Mouse (Mus musculus) forebrain, embryonic 13.5 days (tissue): Measurements from ENCODE around the gene Metrn. TPM values are rescaled to one million over a fixed set of nuclear protein-coding genes. Genes with fewer than 3 reads are reported as not detected.
A peak's percentile ranks its signal among the peaks of the same experiment; 100 is the strongest.

Experiments used
- ATAC-seq: fragments of 200-750 bp; cut with Nextera tagmentation; 2 replicates; pipeline ENCODE4 v1.8.0; 2017
- H3K27ac ChIP-seq: fragments of 300-500 bp; sonication (generic); 2 replicates; pipeline ENCODE4 v1.5.1; 2015; ENCODE audit warnings: inconsistent platforms, mild to moderate bottlenecking, moderate library complexity
- H3K27me3 ChIP-seq: fragments of 300-500 bp; sonication (generic); 2 replicates; pipeline ENCODE4 v1.6.1; 2015; ENCODE audit warnings: mild to moderate bottlenecking, inconsistent platforms
- H3K36me3 ChIP-seq: fragments of 300-500 bp; sonication (generic); 2 replicates; pipeline ENCODE4 v1.6.1; 2015; ENCODE audit warnings: mild to moderate bottlenecking, inconsistent platforms; ENCODE audit not compliant: poor library complexity, severe bottlenecking
- H3K4me1 ChIP-seq: fragments of 300-500 bp; sonication (generic); 2 replicates; pipeline ENCODE4 v1.6.1; 2015; ENCODE audit warnings: inconsistent platforms
- H3K4me2 ChIP-seq: fragments of 300-500 bp; sonication (generic); 2 replicates; pipeline ENCODE4 v1.6.1; 2015; ENCODE audit warnings: inconsistent platforms, mild to moderate bottlenecking, moderate library complexity
- H3K4me3 ChIP-seq: fragments of 300-500 bp; sonication (generic); 2 replicates; pipeline ENCODE4 v1.5.1; 2015; ENCODE audit warnings: mild to moderate bottlenecking, inconsistent platforms
- H3K9ac ChIP-seq: fragments of 300-500 bp; sonication (generic); 2 replicates; pipeline ENCODE4 v1.6.1; 2015; ENCODE audit warnings: mild to moderate bottlenecking, inconsistent platforms
- H3K9me3 ChIP-seq: fragments of 300-500 bp; sonication (generic); replicated peaks from 2 replicates; pipeline ENCODE4 v1.6.1; 2016; ENCODE audit warnings: inconsistent platforms
- whole genome bisulfite sequencing: fragments of 180-500 bp; shearing (Covaris S2); methylation state at CpG from one replicate; pipeline ENCODE4 v1.1.7; 2015; 5-methylcytosine and 5-hydroxymethylcytosine counted together
- polyA plus RNA-seq: library from polyadenylated mRNA; unstranded; fragments of >200 nt; fragmentation: Nextera tagmentation; extraction: Ambion mirVana; gene quantifications from 2 replicates; pipeline ENCODE4 v1.2.1, GENCODE M21; 2015

Metrn gene
- 43.7 and 53.7 TPM in 2 replicates for polyA plus RNA-seq

DNA sequence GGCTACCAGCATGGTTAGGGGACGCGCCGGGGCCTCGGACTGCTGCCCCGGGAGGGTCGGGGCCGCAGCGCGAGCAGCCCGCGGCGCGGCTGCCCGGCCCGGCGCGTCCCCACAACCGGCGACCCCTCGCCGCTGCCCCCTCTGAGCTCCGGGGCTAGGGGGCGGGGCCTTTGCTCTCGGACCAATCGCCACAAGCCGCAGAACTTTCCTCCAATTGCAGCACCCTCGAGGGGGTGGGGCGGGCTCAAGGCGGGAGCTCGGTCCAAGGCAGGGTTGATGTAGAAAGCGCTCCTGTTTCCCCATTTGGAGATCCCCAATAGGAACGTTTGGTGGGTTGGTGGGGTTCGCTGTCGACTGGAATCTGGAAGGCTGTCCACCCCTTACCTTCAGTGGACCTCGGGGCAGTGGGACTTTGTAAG is at the start of gene Metrn:
TSS of gene Metrn (minus strand) at position 186 of the 419 bp plus-strand sequence.
- H3K27ac ChIP-seq: peak within 1 kb of the TSS; percentile 68
- peaks cover 55% of the 10 kb centered on the region for H3K4me1 ChIP-seq

DNA sequence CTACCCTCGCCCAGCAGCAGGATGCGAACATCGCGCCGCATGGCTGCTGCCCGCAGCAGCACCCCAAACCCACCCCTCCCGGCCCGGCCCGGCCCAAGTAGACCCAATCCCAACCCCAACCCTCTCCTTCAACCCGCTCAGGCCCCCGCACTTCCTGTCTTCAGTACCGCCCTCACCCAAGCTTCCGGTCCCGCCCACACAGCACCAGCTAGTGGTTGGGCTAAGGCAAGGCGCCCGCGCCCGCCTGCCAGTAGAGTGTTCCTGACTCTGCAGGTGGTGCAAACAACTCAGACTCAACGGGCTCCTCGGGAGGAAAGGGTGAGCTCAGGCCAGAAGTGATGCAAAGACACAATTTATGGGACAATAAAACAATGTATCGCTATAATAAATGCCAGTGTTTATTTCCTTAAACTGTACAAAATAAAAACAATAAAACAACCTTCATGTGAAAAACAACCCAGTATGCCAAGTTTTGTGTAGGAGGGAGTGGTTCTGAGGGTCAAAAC is 47.5 kb upstream of the Metrn start, which contains the start of gene Rhot2:
TSS of gene Rhot2 (minus strand) at position 456 of the 506 bp plus-strand sequence.
- Histone ChIP-seq H3K27ac (peak within 1 kb of the TSS; percentile 66), H3K36me3 (peaks cover 66% of the 10 kb centered on the region), H3K4me2 (peak within 1 kb of the TSS; percentile 96), H3K4me3 (peak within 1 kb of the TSS; percentile 73), H3K27me3 (no peaks in the 10 kb centered on the region), H3K4me1 (peaks cover 17% of the 10 kb centered on the region), H3K9ac (peak within 1 kb of the TSS; percentile 74), H3K9me3 (no peaks in the 10 kb centered on the region)
- WGBS: 1% methylated on average over 21 of the region's 21 CpGs
- peak; percentile 96 for ATAC-seq

More for the DNA sequence above, at the start of gene Metrn:
- Histone ChIP-seq H3K9ac (peak within 1 kb of the TSS; percentile 75), H3K4me3 (peak within 1 kb of the TSS; percentile 74), H3K27me3 (no peaks in the 10 kb centered on the region), H3K36me3 (no peaks in the 10 kb centered on the region), H3K9me3 (no peaks in the 10 kb centered on the region), H3K4me2 (peak within 1 kb of the TSS; percentile 94)
- ATAC-seq: peak; percentile 67
- 1% methylated on average over 32 of the region's 35 CpGs for WGBS

DNA sequence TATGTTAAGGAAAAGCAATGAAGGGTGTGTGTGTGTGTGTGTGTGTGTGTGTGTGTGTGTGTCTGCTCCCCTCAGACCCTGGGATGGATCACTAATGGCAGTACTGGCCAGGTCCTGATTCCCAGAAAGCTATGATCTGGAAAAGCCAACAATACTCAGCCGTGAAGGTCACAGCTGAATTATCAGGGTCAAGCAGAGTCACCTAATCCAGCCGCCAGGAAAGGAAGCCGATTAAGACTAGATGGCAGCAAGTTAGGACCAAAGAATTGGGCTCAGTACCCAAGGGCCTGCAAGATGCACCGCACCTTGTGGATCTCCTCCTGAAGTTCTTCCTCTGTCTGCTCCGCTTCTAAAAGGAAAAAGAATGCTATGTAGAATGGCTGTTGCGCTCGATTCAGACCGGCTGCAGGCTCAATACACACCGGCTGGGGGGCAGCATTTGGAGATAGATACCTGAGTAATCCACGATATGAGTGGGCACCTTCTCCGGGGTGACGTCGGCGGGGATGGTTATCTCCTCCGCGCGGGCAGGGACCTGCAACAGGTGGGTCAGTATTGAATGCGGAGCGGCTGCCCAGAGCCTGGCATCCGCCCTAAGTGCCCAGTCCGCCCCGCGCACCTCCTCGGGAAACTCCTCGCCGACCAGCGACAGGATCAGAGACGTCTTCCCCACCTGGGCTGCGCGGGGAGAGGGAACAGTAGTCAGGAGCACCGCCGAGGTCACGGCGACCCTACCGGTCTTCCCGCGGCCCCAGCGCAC is 46.9 kb upstream of the Metrn start:
- peak overlapping the region; percentile 73 for H3K4me3 ChIP-seq
- no peak; the same call in none of the 2 replicates for ATAC-seq
- peak overlapping the region; percentile 96 for H3K4me2 ChIP-seq
- H3K27me3 ChIP-seq: no peaks in the 10 kb centered on the region
- 4% methylated on average over 35 of the region's 38 CpGs for WGBS
- peak overlapping the region; percentile 74 for H3K9ac ChIP-seq
- peaks cover 66% of the 10 kb centered on the region for H3K36me3 ChIP-seq
- H3K4me1 ChIP-seq: peaks cover 17% of the 10 kb centered on the region
- H3K27ac ChIP-seq: peak overlapping the region; percentile 66
- no peaks in the 10 kb centered on the region for H3K9me3 ChIP-seq

DNA sequence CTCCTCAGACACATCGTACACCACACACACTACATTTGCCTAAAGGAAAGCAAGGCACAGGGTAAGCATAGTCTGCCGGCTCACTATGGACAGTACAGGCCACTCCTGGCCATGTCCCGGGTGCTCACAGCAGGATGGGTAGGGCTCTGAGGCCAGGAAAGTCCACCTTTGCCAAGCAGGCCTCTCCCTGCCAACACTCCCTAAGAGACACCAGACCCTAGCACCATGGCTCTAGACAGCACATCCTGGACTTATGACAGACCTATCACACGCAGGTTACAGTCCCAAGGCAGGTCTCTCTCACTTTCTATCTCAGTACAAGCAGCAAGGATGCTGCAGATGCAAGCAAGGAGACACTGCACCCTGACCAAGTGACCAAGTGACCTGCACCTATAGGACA is 46.2 kb upstream of the Metrn start:
- H3K27me3 ChIP-seq: no peaks in the 10 kb centered on the region
- H3K9ac ChIP-seq: peak overlapping the region; percentile 74
- H3K4me1 ChIP-seq: peaks cover 18% of the 10 kb centered on the region
- H3K9me3 ChIP-seq: no peaks in the 10 kb centered on the region
- no peak overlapping the region for H3K27ac ChIP-seq
- H3K36me3 ChIP-seq: peaks cover 63% of the 10 kb centered on the region
- H3K4me2 ChIP-seq: peak overlapping the region; percentile 96
- 95% methylated on average over 4 of the region's 4 CpGs for WGBS
- ATAC-seq: no peak
- H3K4me3 ChIP-seq: peak overlapping the region; percentile 73

DNA sequence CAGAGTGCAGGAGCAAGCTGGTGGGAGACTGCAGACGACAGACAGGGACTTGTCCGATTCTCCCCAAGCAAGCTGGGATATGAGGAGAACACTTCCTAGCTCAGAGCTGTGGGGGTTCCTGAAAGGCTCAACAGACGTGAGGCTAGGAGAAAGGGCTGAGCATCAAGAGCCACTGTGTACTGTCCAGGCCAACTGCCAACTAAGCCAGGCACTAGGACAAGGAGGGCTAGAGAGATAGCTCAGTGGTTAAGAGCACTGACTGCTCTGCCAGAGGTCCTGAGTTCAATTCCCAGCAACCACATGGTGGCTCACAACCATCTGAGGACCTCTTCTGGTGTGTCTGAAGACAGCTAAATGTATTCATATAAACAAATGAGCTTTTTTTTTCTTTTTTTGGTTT is 45.6 kb upstream of the Metrn start:
- no peaks in the 10 kb centered on the region for H3K9me3 ChIP-seq

DNA sequence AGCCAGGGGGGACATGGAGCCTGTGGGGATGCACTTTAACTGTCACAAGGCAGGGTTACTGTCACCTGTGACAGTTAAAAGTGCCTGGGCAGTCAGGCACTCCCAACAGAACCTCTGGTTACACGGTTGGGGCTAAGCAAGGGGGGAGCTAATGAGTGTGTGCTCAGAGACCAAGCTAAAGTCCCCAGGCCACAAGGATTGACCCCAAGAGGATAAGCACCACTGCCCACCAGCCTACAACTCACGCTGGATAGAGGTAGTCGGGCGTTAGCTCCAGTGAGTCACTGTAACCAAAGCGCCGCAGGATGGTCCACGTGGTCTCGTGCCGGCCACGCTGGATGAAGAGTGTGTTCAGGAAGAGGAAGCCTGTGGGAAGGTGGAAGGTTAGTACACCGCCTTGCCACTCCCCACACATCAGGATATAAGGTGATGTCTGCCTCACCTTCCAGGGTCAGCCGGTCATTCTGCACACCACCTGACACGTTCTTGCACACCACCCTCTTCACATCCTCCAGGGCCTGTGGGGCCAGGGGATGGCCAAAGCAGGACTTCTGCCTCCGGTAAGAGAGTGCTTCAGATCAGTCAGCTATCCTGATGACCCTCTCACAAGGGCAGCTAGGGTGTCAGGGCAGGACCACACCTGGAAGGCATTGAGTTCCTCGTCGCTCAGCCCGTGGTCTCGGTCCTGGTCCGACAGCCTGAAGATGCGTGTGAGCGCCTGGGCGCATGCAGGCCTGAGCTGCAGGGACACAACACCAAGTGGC is 44.4 kb upstream of the Metrn start, which contains the start of gene Gm20683:
TSS of gene Gm20683 (minus strand) at position 647 of the 764 bp plus-strand sequence.
- H3K9ac ChIP-seq: 0 out of 2 replicates have a peak within 1 kb of the TSS, but pooled peaks have one; percentile 8
- 96% methylated on average over 22 of the region's 22 CpGs for WGBS
- no peak within 1 kb of the TSS for H3K4me2 ChIP-seq
- no peaks in the 10 kb centered on the region for H3K27me3 ChIP-seq
- peaks cover 59% of the 10 kb centered on the region for H3K36me3 ChIP-seq
- no peaks in the 10 kb centered on the region for H3K9me3 ChIP-seq
- H3K4me1 ChIP-seq: peaks cover 37% of the 10 kb centered on the region
- ATAC-seq: no peak
- H3K27ac ChIP-seq: no peak within 1 kb of the TSS
- no peak within 1 kb of the TSS for H3K4me3 ChIP-seq

More for the DNA sequence above, 45.6 kb upstream of the Metrn start:
- 82% methylated on average over 3 of the region's 3 CpGs for WGBS
- H3K36me3 ChIP-seq: peaks cover 63% of the 10 kb centered on the region
- H3K4me1 ChIP-seq: peaks cover 25% of the 10 kb centered on the region
- H3K27me3 ChIP-seq: no peaks in the 10 kb centered on the region
- no peak overlapping the region for H3K4me3 ChIP-seq
- no peak for ATAC-seq
- H3K27ac ChIP-seq: no peak overlapping the region
- 0 out of 2 replicates have a peak overlapping the region, but pooled peaks have one; percentile 8 for H3K9ac ChIP-seq
- no peak overlapping the region for H3K4me2 ChIP-seq

DNA sequence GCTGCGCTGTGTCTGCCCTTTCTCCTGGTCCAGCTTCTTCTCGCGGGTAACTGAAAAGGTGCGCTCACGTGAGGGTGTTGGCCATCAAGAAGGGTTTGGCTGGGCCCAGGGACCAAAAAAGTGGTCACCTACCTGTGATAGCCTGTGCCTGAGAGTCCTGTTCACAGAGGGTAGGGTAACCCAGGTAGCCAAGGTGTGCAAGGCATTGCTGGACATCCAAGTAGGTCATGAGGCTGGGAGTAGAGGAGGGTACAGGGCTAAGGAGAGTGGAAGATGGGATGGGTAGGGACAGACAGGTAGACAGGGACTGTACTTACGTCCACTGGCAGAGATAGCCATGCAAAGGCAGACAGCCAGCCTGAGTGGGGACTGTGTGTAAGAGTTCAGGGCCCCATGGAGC is 43.6 kb upstream of the Metrn start:
- no peak overlapping the region for H3K4me3 ChIP-seq
- H3K36me3 ChIP-seq: peaks cover 56% of the 10 kb centered on the region
- WGBS: 93% methylated on average over 6 of the region's 6 CpGs
- H3K9ac ChIP-seq: no peak overlapping the region
- peaks cover 44% of the 10 kb centered on the region for H3K4me1 ChIP-seq
- H3K9me3 ChIP-seq: no peaks in the 10 kb centered on the region
- ATAC-seq: no peak
- no peaks in the 10 kb centered on the region for H3K27me3 ChIP-seq
- no peak overlapping the region for H3K27ac ChIP-seq
- no peak overlapping the region for H3K4me2 ChIP-seq

DNA sequence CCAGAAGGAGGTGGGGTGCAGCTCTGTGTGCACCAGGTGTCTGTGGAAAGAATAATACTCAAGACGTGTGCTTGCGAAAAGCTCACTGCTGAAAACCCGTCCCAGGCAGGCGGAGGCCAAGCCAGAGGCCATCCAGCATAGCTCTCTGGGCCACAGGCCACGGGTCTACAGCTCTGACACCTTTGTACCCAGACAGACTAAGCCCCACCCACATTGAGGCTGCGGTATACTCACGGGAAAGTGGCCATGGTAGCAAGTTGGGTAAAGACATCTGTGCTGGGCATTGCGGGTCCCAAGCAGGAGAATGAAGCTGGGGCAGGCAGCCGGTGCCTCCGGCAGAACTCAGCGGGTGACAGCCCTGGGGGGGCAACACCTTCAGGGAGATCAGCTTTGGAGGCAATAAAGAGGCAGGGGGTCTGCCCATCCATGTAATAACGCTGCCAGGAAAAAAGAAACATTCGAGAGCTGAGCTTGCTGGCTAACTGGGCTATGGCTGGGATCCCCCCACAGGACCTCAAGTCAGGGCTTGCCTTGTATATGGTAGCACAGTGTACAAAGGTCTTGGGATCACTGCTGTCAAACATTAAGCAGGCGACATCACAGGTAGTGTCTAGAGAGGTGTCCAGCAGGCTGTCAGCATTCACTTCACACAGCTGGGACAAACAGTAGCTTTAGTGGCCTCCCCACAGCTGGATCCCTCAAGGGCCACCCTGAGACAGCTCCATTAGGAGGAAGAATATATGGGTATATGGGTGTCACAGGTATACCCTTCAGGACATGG is 42.7 kb upstream of the Metrn start:
- Histone ChIP-seq H3K27me3 (no peaks in the 10 kb centered on the region), H3K27ac (no peak overlapping the region), H3K4me1 (peaks cover 49% of the 10 kb centered on the region), H3K4me2 (no peak overlapping the region), H3K9ac (no peak overlapping the region), H3K9me3 (no peaks in the 10 kb centered on the region), H3K36me3 (peaks cover 57% of the 10 kb centered on the region), H3K4me3 (no peak overlapping the region)
- WGBS: 87% methylated on average over 14 of the region's 14 CpGs
- no peak for ATAC-seq

DNA sequence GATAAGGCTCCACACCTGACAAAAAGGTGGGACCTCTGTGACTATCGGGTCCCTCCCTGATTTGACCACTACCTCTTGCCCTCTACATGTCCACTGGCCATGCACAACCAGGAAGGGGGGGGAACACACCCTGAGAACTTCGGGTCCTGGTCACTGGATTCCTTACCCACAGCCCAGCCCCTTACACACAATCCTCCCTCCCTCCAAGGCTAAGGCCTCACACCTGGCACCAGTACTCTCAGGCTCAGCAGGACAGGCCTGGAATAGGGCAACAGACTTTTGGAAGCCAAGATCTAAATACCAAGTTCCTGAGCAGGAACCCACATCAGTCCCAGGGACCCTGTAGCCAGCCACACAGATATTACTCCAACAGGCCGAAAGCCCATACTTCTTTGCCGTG is 42.0 kb upstream of the Metrn start:
- H3K9ac ChIP-seq: no peak overlapping the region
- ATAC-seq: no peak

DNA sequence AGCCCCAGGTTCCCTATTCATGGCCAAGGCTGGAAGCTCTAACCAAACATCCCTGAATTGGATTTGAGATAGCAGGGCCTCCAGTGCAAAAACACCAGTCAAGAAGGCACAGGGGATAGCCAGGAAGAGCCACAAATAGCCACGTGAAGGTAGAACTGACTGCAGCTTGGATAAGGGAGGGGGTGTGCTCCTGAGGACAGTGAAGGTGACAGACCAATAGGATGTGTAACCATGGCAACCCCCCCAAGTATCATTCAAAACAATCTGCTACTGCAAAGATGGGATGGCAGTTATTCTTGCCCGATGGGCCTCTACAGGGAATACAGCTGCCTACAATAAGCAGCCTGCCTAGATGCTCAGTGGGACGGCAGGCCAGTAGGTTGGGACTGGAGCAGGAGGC is 40.6 kb upstream of the Metrn start:
- peaks cover 57% of the 10 kb centered on the region for H3K36me3 ChIP-seq
- peaks cover 50% of the 10 kb centered on the region for H3K4me1 ChIP-seq

More for the DNA sequence above, 42.0 kb upstream of the Metrn start:
- Histone ChIP-seq H3K36me3 (peaks cover 57% of the 10 kb centered on the region), H3K27me3 (no peaks in the 10 kb centered on the region), H3K4me2 (no peak overlapping the region), H3K27ac (no peak overlapping the region), H3K9me3 (no peaks in the 10 kb centered on the region), H3K4me3 (no peak overlapping the region), H3K4me1 (peaks cover 54% of the 10 kb centered on the region)
- whole genome bisulfite sequencing: 87% methylated on average over 4 of the region's 4 CpGs

DNA sequence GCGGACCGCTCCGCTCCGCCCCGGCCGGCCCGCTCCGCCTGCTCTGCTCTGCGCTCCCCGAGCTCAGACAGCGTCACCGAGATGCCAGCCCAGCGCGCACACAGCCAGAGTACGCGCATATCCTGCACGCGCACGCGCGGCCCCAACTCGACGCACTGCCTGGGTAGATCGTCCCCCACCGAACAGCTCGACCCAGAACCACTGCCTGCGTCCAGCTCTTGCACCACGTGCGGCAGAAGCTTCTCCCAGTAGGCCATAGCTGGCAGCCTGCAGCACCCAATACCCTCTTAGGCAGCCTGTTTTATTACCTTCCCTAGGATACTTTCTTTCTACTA is 40.1 kb upstream of the Metrn start, which contains the start of gene Rhbdl1:
TSS of gene Rhbdl1 (minus strand) at position 220 of the 335 bp plus-strand sequence.
- Histone ChIP-seq H3K36me3 (peaks cover 52% of the 10 kb centered on the region), H3K9ac (peak within 1 kb of the TSS; percentile 75), H3K27ac (peak within 1 kb of the TSS; percentile 82), H3K27me3 (no peaks in the 10 kb centered on the region), H3K4me3 (peak within 1 kb of the TSS; percentile 44), H3K9me3 (no peaks in the 10 kb centered on the region), H3K4me1 (peaks cover 51% of the 10 kb centered on the region), H3K4me2 (peak within 1 kb of the TSS; percentile 79)
- peak; percentile 29 for ATAC-seq
- WGBS: under 1% methylated on average over 29 of the region's 29 CpGs

More for the DNA sequence above, 40.6 kb upstream of the Metrn start:
- no peaks in the 10 kb centered on the region for H3K27me3 ChIP-seq
- no peak for ATAC-seq
- WGBS: 27% methylated on average over 3 of the region's 3 CpGs
- H3K9me3 ChIP-seq: no peaks in the 10 kb centered on the region
- H3K4me2 ChIP-seq: peak overlapping the region; percentile 79
- peak overlapping the region; percentile 82 for H3K27ac ChIP-seq
- H3K9ac ChIP-seq: peak overlapping the region; percentile 75
- peak overlapping the region; percentile 44; the same call in 1 of the 2 replicates for H3K4me3 ChIP-seq
